Mouse (Mus musculus) CD4-positive naive resting alpha-beta T cell, adult 57 days (primary cell): ENCODE measurements around the gene Wdr1. TPM values are rescaled to one million over a fixed set of nuclear protein-coding genes. Genes with fewer than 3 reads are reported as not detected.

Experiments
- total RNA-seq: library from RNA; stranded (reverse); gene quantifications from one replicate; pipeline ENCODE4 v1.2.4, GENCODE M21; 2023

Wdr1 gene
- 274 TPM for total RNA-seq

GRCm38 (mm10) chr5:38563121-38563520 lies at the start of gene Wdr1:
TSS of gene Wdr1 (minus strand) at chr5:38563221.

GRCm38 (mm10) chr5:38502992-38503391 lies 60.0 kb downstream of the Wdr1 start, which contains the start of gene Slc2a9:
TSS of gene Slc2a9 (minus strand) at chr5:38503143.

Other genes with a start within 250 kb of the Wdr1 start
- not detected for gene Drd5, start 243.9 kb downstream of the Wdr1 start, total RNA-seq
- gene Slc2a9, start 60.1 kb downstream of the Wdr1 start, total RNA-seq = 22.5 TPM
- 0.71 TPM for gene Zfp518b, start 121.6 kb upstream of the Wdr1 start, total RNA-seq